Mouse (Mus musculus): ENCODE results near the gene Cpa5. TPM values are rescaled to one million over a fixed set of nuclear protein-coding genes. Genes with fewer than 3 reads are reported as not detected.

Cpa5 gene
- total RNA-seq, 2 experiments from 2014 or later, result not detected

GRCm38 (mm10) chr6:30636186-30636842, 25.5 kb downstream of the Cpa5 start:
- ATAC-seq (replicated peaks; ENCODE audit: low FRiP score, low TSS enrichment, poor library complexity, severe bottlenecking), result no peak

- ATAC-seq (replicated peaks; ENCODE audit: low FRiP score, low TSS enrichment, poor library complexity, severe bottlenecking), result peak; percentile 96
Observed at GRCm38 (mm10) chr6:30638674-30639268, 28.0 kb downstream of the Cpa5 start, which contains the start of gene Cpa1. TSS of gene Cpa1 (plus strand) at chr6:30639218.

- no peak for ATAC-seq (replicated peaks; ENCODE audit: low FRiP score, low TSS enrichment, poor library complexity, severe bottlenecking)
Observed at GRCm38 (mm10) chr6:30643694-30644460, 33.1 kb downstream of the Cpa5 start.

DNA sequence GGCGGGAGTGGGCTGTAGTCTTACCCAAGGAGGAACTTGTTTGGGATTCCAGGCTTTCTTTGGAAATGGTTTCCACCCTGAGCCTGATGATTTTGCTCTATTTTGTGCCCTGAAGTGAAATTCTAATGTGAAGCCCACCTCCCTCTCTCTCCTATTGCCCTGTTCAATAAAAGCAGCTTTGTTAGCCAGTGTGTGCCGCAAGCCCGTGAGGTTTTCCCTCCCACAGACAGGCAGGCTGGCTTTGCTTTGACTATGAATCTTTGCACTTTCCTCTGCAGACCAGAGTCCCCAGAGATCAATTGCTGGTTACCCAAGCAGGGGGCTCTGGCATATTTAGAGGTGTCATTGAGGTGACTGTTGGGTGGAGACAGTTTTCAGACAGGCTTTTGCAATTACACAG, 33.7 kb downstream of the Cpa5 start:
- no peak for ATAC-seq (replicated peaks; ENCODE audit: low FRiP score, low TSS enrichment, poor library complexity, severe bottlenecking)

DNA sequence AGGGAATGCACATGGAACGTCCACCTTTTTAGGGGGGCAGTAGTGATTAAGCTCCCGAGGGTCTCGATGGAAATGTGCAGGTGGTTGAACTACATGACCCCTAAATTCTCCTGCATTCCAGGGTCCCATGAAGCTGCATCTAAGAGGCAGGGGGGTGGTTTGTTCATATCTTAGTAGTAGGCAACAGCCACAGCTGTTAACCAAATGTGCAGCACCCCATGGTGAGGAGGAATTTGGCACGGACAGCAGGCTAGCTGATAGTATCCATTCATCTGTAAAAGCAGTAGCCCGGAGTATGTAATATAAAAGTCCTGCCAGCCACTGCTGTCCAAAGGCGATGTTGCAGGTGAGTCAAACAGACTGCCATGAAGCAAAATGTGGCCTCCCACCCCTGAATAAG, 34.6 kb downstream of the Cpa5 start:
- no peak for ATAC-seq (replicated peaks; ENCODE audit: low FRiP score, low TSS enrichment, poor library complexity, severe bottlenecking)

DNA sequence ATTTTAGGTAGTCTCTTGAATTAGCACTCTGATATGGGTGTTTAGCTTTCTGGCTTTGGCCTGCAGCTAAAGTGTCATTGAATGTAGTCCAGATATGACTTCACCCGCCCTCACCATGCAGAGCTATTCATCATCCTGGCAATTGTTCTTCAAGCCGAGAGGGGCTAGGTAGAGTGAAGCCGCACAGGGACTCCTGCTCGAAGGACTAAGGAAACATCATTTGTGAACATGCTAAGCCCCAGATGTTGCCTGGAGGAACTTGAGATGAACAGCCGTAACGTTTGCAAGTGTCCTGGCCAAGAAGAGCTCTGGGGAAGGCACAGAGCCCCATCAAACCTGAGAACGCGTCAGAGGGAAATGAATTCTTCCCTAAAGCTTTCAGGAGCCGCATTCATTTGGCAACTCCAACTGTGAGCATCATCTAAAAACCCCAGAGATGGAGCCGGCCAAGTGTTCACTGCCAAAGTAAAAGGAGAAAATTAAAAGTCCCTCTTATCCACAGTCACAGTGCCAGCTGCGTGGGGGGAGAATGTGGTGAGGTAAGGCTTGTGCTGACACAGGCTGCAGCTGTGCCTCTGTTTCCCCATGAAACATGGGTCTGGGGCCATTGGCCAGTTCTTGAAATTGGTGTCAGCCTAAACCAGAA, 39.0 kb downstream of the Cpa5 start:
- ATAC-seq (replicated peaks; ENCODE audit: low FRiP score, low TSS enrichment, poor library complexity, severe bottlenecking), result no peak

DNA sequence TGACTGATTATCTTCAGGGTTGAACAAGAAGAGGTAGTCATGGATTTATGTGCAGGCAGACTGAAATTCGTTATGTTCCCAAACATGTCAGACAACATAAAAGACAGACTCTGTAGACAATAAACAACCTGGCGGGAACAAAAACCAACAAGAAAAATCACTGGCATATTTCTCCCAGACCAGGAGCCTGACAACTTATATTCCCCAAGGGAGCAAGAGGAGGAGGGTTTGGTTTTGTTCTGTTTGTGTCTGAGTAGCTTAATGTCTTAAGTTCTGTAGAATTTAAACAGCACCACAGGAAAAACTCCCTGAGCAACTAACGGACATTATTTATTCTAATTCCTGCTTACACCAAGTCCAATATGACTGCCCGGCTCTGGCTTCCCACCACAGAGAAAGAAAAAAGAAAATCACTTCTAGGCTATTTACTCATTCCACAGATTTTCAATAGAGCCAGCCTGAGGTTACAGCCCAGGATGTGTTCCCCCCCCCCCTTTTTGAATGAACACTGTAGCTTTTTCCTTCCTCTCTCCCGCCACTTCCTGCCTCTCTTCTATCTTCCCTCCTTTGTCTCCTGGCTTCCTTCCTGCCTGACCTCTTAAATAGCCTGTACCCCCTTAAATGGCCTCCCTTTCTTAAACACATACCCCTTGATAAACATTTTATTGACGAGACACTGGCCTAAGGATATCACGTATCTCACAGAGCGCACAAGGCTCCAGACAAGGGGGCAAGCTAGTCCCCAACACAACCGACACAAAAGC, 41.8 kb downstream of the Cpa5 start:
- ATAC-seq (replicated peaks; ENCODE audit: low FRiP score, low TSS enrichment, poor library complexity, severe bottlenecking), result no peak

GRCm38 (mm10) chr6:30653518-30653917, 42.7 kb downstream of the Cpa5 start:
- no peak for ATAC-seq (replicated peaks; ENCODE audit: low FRiP score, low TSS enrichment, poor library complexity, severe bottlenecking)

- ATAC-seq (replicated peaks; ENCODE audit: low FRiP score, low TSS enrichment, poor library complexity, severe bottlenecking), result no peak
Observed at GRCm38 (mm10) chr6:30654402-30654859, 43.6 kb downstream of the Cpa5 start.

DNA sequence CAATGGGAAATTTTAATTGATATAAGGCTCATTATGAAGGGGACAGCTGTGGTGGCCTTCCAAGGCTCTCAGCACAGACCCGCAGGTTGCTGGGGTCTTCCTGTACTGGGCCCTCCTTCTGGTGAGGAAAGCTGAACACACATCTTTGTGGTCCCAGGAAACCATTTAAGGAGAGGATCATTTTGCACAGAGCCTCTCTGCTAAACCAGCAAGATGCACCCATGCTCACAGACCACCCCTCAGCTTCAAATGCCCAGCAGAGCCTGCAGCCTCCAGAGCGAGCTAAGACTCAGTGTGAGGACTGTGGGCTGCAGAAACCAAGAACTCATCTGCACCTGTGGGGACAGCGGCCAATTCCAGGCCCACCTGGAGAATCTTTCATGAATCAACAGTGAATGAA, 44.1 kb downstream of the Cpa5 start:
- no peak for ATAC-seq (replicated peaks; ENCODE audit: low FRiP score, low TSS enrichment, poor library complexity, severe bottlenecking)

DNA sequence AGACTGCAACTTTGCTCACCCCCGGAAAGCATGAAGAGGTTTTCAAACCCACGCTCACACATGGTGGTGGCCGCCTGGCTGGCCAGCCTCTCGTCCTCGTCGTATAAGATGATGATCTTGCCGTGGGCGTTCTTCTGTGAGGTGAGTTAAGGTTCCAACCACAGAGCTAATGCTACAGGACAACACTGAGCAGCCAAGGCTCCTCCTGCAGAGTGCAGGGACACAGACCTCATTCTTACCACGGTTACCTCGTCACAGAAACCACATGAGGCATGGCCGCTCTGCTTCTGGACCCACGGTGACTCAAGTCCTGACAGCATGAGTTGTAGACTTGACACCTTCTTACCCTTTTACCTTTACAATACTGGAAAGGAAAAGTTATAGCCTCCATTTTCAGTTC, 46.5 kb downstream of the Cpa5 start:
- no peak for ATAC-seq (replicated peaks; ENCODE audit: low FRiP score, low TSS enrichment, poor library complexity, severe bottlenecking)

GRCm38 (mm10) chr6:30658619-30659018, 47.8 kb downstream of the Cpa5 start:
- no peak for ATAC-seq (replicated peaks; ENCODE audit: low FRiP score, low TSS enrichment, poor library complexity, severe bottlenecking)

- no peak for ATAC-seq (replicated peaks; ENCODE audit: low FRiP score, low TSS enrichment, poor library complexity, severe bottlenecking)
Observed at GRCm38 (mm10) chr6:30664776-30665175, 54.0 kb downstream of the Cpa5 start.

DNA sequence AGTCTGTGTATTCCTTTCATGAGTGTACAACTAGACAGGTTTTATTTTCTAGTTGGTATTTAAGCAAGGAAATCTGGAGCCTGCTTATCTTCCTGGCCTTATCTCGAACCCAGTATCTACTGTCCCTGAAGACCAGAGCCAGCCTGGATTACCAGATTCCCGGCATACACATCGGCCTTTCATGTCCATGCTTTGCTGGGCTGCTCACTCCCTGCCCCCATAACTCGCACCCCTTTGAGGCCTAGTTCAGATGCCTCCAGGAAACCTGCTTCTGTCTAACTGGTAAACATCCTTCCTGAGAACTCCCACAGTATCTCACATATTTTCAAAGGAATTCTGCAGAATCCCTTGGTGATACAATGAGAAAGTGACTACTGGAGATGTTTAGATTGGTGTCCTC, 54.5 kb downstream of the Cpa5 start:
- no peak for ATAC-seq (replicated peaks; ENCODE audit: low FRiP score, low TSS enrichment, poor library complexity, severe bottlenecking)

DNA sequence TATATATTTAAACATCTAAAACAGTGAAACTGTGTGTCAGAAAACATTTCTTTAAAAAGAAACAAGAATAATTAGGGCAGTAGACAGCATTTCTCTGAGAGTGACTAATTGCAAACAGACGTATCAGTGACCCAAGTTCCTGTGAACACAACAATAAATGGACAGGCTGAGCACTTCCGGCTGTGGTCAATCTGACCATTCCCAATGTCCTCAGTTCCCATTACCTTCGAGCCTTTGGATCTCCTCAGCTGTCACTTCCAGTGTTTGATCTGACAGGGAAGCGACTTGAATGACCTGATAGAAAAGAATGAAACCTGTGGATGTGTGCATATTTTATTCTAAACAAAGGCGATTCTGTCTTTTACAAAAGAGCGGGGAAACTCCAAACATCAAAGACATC, 55.2 kb downstream of the Cpa5 start:
- ATAC-seq (replicated peaks; ENCODE audit: low FRiP score, low TSS enrichment, poor library complexity, severe bottlenecking), result no peak

DNA sequence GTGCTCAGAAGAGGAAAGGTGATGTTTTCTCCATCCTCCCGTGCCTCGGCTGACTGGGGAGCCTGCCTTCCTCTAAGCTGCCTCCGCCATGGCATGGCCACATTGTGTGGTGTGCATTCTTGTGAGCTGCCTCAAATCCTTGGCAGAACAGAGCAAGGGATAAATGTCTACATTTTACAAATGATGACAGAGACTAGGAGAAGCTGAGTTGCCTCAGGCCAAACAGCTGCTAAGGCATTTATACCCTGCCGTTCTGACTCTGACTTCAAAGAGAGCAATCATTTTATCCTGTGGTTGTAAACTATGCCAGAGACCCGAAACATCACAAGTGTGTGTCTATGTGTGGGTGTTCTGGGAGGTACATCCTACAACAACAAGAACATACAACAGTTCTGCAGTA, 56.8 kb downstream of the Cpa5 start:
- ATAC-seq (replicated peaks; ENCODE audit: low FRiP score, low TSS enrichment, poor library complexity, severe bottlenecking), result no peak

DNA sequence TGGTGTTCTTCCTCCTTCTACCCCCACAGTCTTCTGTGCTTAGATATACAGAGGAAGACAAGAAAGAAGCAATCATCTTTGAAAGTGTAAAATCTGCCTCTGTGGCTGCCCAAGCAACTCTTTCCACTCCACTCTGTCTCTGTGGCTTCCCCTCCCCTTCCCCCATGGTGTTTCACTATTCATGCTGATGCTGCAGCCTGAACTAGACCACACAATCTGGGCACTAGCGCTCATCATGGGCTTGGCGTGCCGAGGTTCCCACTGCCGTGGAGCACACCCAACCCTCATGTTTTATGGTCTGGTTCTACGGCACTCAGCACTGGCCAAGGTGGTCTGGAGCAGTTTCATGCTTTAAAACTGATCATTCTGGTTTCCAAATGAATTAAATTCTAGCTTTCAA, 60.9 kb downstream of the Cpa5 start:
- no peak for ATAC-seq (replicated peaks; ENCODE audit: low FRiP score, low TSS enrichment, poor library complexity, severe bottlenecking)

DNA sequence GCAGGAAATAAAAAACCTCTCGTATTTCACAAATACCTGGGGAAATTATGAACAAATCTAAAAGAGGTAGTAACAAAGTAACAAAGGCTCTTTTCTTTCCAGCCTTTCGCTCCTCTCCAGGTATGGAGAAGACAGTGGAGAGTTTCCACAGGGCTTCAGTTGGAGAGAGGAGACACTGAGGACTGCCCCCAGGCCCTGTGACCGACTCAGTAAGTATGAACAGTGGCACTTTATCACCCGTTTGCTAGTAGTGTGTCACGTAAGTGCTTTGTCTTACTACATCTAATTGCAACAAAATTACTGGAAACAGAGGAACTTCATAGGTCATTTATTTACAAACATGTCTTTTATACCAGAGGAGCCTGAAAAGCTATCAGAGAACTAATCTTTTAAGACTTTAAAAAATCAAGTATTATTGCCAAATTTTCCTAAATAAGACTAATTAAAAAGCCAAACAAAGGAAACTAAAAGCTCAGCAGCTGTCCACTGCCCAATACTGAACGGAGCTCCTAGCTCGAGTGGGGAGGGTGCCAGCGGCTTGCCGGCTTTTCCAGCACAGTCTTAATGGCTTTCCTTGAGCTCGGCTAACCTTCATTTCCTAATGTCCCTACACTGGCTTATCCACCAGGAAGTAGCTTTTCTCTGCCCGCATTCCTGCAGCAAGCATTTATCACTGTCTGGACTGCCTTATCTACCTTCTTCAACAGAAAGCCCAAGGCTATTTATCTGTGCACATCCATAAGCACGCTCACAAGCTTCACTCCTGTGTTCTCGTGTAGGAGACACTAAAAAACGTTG, 63.2 kb downstream of the Cpa5 start:
- peak; percentile 58 for ATAC-seq (replicated peaks; ENCODE audit: low FRiP score, low TSS enrichment, poor library complexity, severe bottlenecking)

All from megakaryocyte-erythroid progenitor cell, adult 5-6 weeks (primary cell).